Mouse (Mus musculus) bone marrow macrophage, adult 2 months (primary cell): ENCODE results near the gene Rap1gap2.

Experiments
- CTCF ChIP-seq: IDR thresholded peaks from 2 replicates; pipeline ENCODE4 v1.5.1; 2012; ENCODE audit warnings: low read depth, mild to moderate bottlenecking, low read length, moderate library complexity
- POLR2A ChIP-seq: IDR thresholded peaks from 2 replicates; pipeline ENCODE4 v1.6.1; 2012; ENCODE audit warnings: mild to moderate bottlenecking, low read depth, low read length, borderline replicate concordance

GRCm38 (mm10) chr11:74619201-74619955, 8.7 kb upstream of the Rap1gap2 start, which contains the start of gene Ccdc92b:
- no peak for TF ChIP-seq CTCF
- no peak for TF ChIP-seq POLR2A
